Mouse (Mus musculus) forebrain, embryonic 11.5 days (tissue): ENCODE measurements at regions not wholly inside any gene's neighbourhood (a gene's known extent, or its start where the extent isn't known, plus 50 kb on each side); places are given as distances from the start of the nearest gene placed in this dataset.
A peak's percentile ranks its signal among the peaks of the same experiment; 100 is the strongest.

ENCODE experiments used
- ATAC-seq: fragments of 200-750 bp; cut with Nextera tagmentation; replicated peaks from 2 replicates; pipeline ENCODE4 v1.8.0; 2017; ENCODE audit warnings: moderate TSS enrichment; ENCODE audit not compliant: low FRiP score
- DNase-seq: peaks from one replicate; pipeline ENCODE4 v3.0.0-alpha.2; 2017; ENCODE audit warnings: low spot score
- H3K27ac ChIP-seq: fragments of 300-500 bp; sonication (generic); 2 replicates; pipeline ENCODE4 v1.5.1; 2014; ENCODE audit warnings: low read depth, low read length
- H3K27me3 ChIP-seq: fragments of 300-500 bp; sonication (generic); 2 replicates; pipeline ENCODE4 v1.6.1; 2014; ENCODE audit warnings: mild to moderate bottlenecking, low read length, mixed read lengths; ENCODE audit not compliant: control insufficient read depth, insufficient read depth
- H3K36me3 ChIP-seq: fragments of 300-500 bp; sonication (generic); 2 replicates; pipeline ENCODE4 v1.6.1; 2014; ENCODE audit warnings: mild to moderate bottlenecking, low read length, moderate library complexity, mixed read lengths; ENCODE audit not compliant: control insufficient read depth, insufficient read depth
- H3K4me1 ChIP-seq: fragments of 300-500 bp; sonication (generic); replicated peaks from 2 replicates; pipeline ENCODE4 v1.6.1; 2014; ENCODE audit warnings: low read length, mixed read lengths; ENCODE audit not compliant: control insufficient read depth, insufficient read depth
- H3K4me2 ChIP-seq: fragments of 300-500 bp; sonication (generic); 2 replicates; pipeline ENCODE4 v1.6.1; 2014; ENCODE audit warnings: low read depth, mild to moderate bottlenecking, low read length, moderate library complexity, mixed read lengths; ENCODE audit not compliant: severe bottlenecking
- H3K4me3 ChIP-seq: fragments of 300-500 bp; sonication (generic); 2 replicates; pipeline ENCODE4 v1.5.1; 2014; ENCODE audit warnings: low read depth, low read length
- H3K9ac ChIP-seq: fragments of 300-500 bp; sonication (generic); 2 replicates; pipeline ENCODE4 v1.6.1; 2014; ENCODE audit warnings: low read length
- H3K9me3 ChIP-seq: fragments of 300-500 bp; sonication (generic); 2 replicates; pipeline ENCODE4 v1.6.1; 2016; ENCODE audit warnings: low read length, mixed read lengths; ENCODE audit not compliant: control insufficient read depth
- WGBS: fragments of 180-500 bp; shearing (Covaris S2); extraction: QIAGEN DNeasy Blood & Tissue Kit; methylation state at CpG from one replicate; pipeline ENCODE4 v1.1.7; 2014; 5-methylcytosine and 5-hydroxymethylcytosine counted together

DNA sequence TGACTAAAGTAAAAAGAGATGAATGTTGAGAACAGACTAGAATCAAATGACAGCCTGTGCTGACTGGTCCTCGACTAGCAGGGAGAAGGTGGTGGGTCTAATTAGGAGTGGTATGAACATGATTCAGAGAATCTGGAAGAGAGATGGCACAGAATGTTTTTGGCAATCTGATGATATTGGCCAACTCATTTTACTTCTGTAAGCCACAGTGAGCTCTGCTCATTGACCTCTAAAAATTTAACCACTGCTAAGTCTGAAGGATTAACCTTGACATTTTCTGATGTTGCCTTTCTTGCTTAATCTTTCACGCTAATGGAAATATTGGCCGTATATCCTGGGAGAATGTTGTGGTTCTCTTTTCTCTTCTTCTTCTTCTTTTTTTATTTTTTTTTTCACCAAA is 1041.6 kb upstream of the Got2 start:
- no peaks in the 10 kb centered on the region for H3K36me3 ChIP-seq
- no peak for DNase-seq
- whole genome bisulfite sequencing, result 72% methylated on average over 3 of the region's 3 CpGs
- H3K4me2 ChIP-seq, result no peak overlapping the region
- H3K9me3 ChIP-seq, result no peaks in the 10 kb centered on the region
- ATAC-seq, result no peak
- no peak overlapping the region for H3K9ac ChIP-seq
- H3K27ac ChIP-seq, result no peak overlapping the region
- H3K4me1 ChIP-seq, result no peaks in the 10 kb centered on the region
- H3K4me3 ChIP-seq, result no peak overlapping the region
- H3K27me3 ChIP-seq, result no peaks in the 10 kb centered on the region

DNA sequence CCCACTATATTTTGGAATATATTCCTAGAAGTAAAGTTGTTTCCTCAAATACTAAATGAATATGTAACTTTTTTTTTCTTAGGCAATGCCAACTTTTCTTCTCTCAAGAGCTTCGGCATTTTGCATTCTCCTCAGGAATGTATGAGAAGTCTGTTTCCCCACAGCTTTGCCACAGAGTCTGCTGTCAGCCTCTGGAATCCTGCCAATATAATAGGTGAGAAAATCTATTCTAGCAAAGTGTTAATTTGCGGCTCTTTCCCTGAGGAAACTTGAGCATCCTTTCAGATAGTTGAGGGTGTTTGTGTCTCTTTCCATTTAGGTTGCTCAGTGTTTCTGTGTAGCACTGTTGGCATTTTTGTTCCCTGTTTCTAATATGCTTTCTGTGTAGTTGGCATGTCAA is 992.6 kb upstream of the Got2 start:
- 66% methylated on average over 2 of the region's 2 CpGs for WGBS
- no peak overlapping the region for H3K4me3 ChIP-seq
- H3K4me2 ChIP-seq, result no peak overlapping the region
- H3K27ac ChIP-seq, result no peak overlapping the region
- no peak for ATAC-seq
- H3K9me3 ChIP-seq, result no peaks in the 10 kb centered on the region
- no peaks in the 10 kb centered on the region for H3K4me1 ChIP-seq
- H3K27me3 ChIP-seq, result no peaks in the 10 kb centered on the region
- no peak overlapping the region for H3K9ac ChIP-seq
- DNase-seq, result no peak
- H3K36me3 ChIP-seq, result no peaks in the 10 kb centered on the region

DNA sequence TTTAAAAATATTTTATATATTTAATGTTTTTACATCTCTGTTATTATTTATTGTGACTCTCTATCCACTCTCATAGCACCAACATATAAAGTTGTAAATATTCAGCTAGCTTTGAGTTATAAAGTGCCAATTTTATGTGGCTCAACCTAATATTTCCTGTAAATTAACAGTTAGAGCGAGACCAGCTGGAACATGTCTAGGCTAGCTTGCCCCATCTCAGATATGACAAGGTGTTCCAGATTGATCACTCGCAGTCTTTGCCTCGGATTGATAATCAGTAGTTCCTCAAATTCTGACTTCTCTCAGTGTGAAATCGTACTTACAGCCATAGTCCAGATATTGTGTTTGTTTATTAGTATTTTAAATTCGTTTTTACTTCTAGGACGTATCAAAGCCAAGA is 990.4 kb upstream of the Got2 start:
- Histone ChIP-seq H3K4me1 (no peaks in the 10 kb centered on the region), H3K4me2 (no peak overlapping the region), H3K27me3 (no peaks in the 10 kb centered on the region), H3K4me3 (no peak overlapping the region), H3K9me3 (no peaks in the 10 kb centered on the region), H3K36me3 (no peaks in the 10 kb centered on the region), H3K27ac (no peak overlapping the region), H3K9ac (no peak overlapping the region)
- DNase-seq (no peak), ATAC-seq (no peak)
- 92% methylated on average over 6 of the region's 6 CpGs for WGBS

DNA sequence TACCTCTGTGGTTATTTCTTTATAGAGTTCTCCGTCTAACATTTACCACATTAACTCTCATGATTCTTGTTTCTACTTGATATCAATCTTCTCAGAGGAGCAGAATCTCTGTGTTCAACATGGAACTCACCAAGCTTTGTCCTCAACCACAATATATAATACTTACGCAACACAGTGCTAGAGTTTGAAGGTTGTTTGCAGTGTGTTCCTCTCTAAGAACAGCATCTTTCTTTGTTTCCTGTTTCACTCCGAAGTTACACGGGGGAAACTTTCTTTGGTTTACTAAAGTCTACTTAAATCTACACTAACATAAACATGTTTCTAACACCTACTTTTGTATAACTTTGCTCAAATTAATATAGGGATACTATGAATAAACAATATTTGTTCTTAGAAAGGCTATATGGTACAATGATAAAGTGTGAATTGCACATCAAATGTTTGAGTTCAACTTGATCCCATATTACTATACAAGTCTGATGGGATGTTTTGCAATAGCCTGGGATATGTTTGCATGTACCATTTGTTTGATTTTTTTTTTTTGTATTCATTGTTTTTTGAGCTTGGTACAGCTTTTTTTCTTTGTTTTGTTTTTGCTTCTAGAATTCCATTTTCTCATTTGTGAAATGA is 985.2 kb upstream of the Got2 start:
- Histone ChIP-seq H3K4me3 (no peak overlapping the region), H3K9ac (no peak overlapping the region), H3K27me3 (no peaks in the 10 kb centered on the region), H3K27ac (no peak overlapping the region), H3K4me2 (no peak overlapping the region), H3K36me3 (no peaks in the 10 kb centered on the region), H3K4me1 (no peaks in the 10 kb centered on the region), H3K9me3 (no peaks in the 10 kb centered on the region)
- no peak for ATAC-seq
- 91% methylated on average over 4 of the region's 4 CpGs for WGBS
- DNase-seq, result no peak

DNA sequence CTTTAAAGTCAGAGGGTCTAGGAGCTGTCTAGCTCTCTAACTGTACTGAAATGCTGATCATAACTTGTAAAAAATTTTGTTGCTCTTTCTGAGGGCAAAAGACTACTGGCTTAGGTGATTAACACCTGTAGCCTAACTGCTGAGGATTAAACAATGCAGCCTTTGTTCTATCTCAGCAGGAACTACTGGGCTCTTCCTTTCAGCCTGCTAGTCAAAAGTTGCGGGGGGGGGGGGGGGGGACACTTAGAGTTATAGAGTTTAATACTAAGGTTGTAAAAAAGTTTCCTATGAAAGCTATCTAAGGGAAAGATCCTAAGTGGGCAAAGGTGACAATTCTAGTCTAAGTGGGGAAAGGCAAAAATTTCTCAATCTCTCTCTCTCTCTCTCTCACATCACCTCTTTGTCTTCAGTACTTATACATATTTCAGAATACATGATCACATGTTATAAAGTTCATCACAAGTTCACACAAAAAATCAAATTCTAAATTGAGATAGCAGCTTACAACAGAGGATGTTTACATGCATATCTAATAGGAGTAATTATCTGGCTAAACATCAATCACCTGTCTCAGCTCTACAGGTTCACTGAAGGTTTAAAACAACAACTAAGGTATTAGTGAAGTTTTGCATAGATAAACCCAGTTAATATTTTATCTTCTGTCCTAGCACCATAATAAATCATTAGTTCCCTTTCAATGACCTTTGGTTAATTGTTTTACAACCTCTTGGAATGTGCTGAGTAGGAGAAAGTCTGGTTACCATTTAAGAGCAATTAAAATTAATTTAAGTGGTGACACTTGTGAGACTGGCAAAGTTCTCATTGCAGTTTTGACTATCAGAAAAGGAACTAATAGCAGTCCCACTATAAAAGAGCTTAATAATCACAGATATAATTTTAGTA is 980.1 kb upstream of the Got2 start:
- Histone ChIP-seq H3K27me3 (no peaks in the 10 kb centered on the region), H3K9me3 (no peaks in the 10 kb centered on the region), H3K9ac (no peak overlapping the region), H3K27ac (no peak overlapping the region), H3K4me2 (no peak overlapping the region), H3K4me3 (no peak overlapping the region), H3K36me3 (no peaks in the 10 kb centered on the region), H3K4me1 (no peaks in the 10 kb centered on the region)
- DNase-seq, result no peak
- 20% methylated on average over 1 of the region's 1 CpGs for WGBS
- ATAC-seq, result no peak

DNA sequence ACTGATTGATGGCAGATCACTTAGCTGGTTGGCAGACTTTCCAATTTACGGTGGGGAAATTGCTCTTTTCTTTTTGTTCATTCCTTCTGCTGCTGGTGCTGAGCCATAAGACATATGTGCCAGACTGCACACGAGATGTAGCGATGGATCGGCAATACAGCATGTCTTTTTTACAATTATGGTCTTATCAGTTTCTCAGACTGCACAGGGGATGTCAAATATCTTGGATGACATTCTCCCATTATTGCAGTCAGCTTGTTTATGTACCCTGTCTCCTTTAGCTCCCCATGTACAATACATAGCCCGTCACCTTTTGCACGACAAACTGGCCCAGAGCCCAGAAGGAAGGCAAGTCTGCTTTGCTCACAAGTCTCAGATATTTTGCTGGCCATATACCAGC is 976.3 kb upstream of the Got2 start:
- Histone ChIP-seq H3K27ac (no peak overlapping the region), H3K27me3 (no peaks in the 10 kb centered on the region), H3K36me3 (no peaks in the 10 kb centered on the region), H3K4me2 (no peak overlapping the region), H3K9ac (no peak overlapping the region), H3K9me3 (no peaks in the 10 kb centered on the region), H3K4me3 (no peak overlapping the region), H3K4me1 (no peaks in the 10 kb centered on the region)
- DNase-seq (no peak), ATAC-seq (no peak)
- 82% methylated on average over 6 of the region's 6 CpGs for WGBS

DNA sequence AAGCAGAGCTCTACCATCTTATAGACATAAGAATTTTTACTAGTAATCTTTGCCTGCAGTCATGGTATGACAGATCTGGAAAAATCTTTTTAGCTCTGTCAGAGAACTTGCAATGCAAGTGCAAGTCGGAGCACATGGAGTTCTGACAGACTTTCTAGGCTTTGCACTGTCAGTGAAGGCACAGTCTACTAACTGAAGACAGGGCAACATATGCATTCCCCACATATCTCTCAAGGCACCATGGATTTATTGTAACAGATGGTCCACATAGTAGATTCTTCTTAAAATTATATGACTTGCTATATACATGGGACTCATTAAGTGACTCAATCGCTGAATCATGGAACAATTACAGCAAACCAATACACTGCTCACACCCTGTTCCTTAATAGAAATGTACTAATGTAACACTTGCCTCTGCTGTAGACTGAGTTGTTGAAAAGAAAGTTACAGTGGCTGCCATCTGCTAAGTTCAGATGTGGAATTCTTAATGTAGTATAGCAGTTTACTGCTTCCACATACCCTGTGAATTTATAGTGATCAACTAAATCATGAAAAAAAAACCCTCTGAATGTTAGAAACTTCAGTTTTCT is 972.6 kb upstream of the Got2 start:
- no peak for DNase-seq
- H3K27ac ChIP-seq, result no peak overlapping the region
- H3K36me3 ChIP-seq, result no peaks in the 10 kb centered on the region
- no peak overlapping the region for H3K4me2 ChIP-seq
- no peaks in the 10 kb centered on the region for H3K4me1 ChIP-seq
- H3K9me3 ChIP-seq, result no peaks in the 10 kb centered on the region
- 86% methylated on average over 2 of the region's 2 CpGs for WGBS
- H3K9ac ChIP-seq, result no peak overlapping the region
- ATAC-seq, result no peak
- H3K4me3 ChIP-seq, result no peak overlapping the region
- H3K27me3 ChIP-seq, result no peaks in the 10 kb centered on the region

DNA sequence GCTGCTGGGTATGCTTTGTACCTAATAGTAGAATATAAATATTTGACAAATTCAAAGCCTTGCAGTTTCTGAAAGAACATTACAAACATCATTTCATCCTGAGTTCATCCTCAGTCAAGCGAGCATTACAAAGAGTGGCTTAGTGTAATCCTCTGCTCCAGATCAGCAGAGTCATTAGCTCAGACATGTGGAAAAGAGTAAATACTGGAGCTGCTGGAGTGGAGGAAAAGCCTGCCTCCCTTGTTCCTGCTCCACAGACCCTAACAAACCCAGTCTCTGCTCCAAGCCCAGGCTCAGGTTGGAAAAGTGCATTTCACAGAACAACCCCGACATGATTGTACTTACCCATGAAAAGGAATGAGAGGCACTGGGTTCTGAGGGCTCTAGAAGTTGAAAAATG is 955.2 kb upstream of the Got2 start:
- peak; percentile 57 for ATAC-seq
- DNase-seq, result no peak
- Histone ChIP-seq H3K9me3 (no peaks in the 10 kb centered on the region), H3K4me2 (no peak overlapping the region), H3K9ac (no peak overlapping the region), H3K4me3 (no peak overlapping the region), H3K4me1 (no peaks in the 10 kb centered on the region), H3K27me3 (no peaks in the 10 kb centered on the region), H3K36me3 (no peaks in the 10 kb centered on the region), H3K27ac (no peak overlapping the region)
- 21% methylated on average over 2 of the region's 2 CpGs for WGBS
